Mouse (Mus musculus): Measurements from ENCODE around the gene Atxn1.
A peak's percentile ranks its signal among the peaks of the same experiment; 100 is the strongest.

The Atxn1 gene

GRCm38 (mm10) chr13:45964853-45965593, at the start of gene Atxn1:
TSS of gene Atxn1 (minus strand) at chr13:45965008.
- DNase-seq (ENCODE audit: low spot score in 2 of 2): peak; percentile 89

- no peak for DNase-seq (ENCODE audit: low spot score in 2 of 2)
Observed at GRCm38 (mm10) chr13:46011232-46011631, 46.4 kb upstream of the Atxn1 start.

GRCm38 (mm10) chr13:46010075-46010474, 45.3 kb upstream of the Atxn1 start:
- DNase-seq (ENCODE audit: low spot score in 2 of 2): no peak

GRCm38 (mm10) chr13:46008831-46009666, 44.2 kb upstream of the Atxn1 start:
- no peak for DNase-seq (ENCODE audit: low spot score in 2 of 2)

GRCm38 (mm10) chr13:46006211-46007102, 41.6 kb upstream of the Atxn1 start:
- peak; percentile 47 to 52 for DNase-seq (ENCODE audit: low spot score in 2 of 2)

- no peak for DNase-seq (ENCODE audit: low spot score in 2 of 2)
Observed at GRCm38 (mm10) chr13:46005656-46006055, 40.8 kb upstream of the Atxn1 start.

- DNase-seq (ENCODE audit: low spot score in 2 of 2): no peak
Observed at GRCm38 (mm10) chr13:46001356-46001755, 36.5 kb upstream of the Atxn1 start.

- no peak for DNase-seq (ENCODE audit: low spot score in 2 of 2)
Observed at GRCm38 (mm10) chr13:45992953-45993352, 28.1 kb upstream of the Atxn1 start.

GRCm38 (mm10) chr13:45990486-45990885, 25.7 kb upstream of the Atxn1 start:
- no peak for DNase-seq (ENCODE audit: low spot score in 2 of 2)

GRCm38 (mm10) chr13:45979246-45979645, 14.4 kb upstream of the Atxn1 start:
- DNase-seq (ENCODE audit: low spot score in 2 of 2): no peak

GRCm38 (mm10) chr13:45976894-45977293, 12.1 kb upstream of the Atxn1 start:
- DNase-seq (ENCODE audit: low spot score in 2 of 2): peak; percentile 27 to 51

- peak in 1 of 2 experiments; percentile 13 for DNase-seq (ENCODE audit: low spot score in 2 of 2)
Observed at GRCm38 (mm10) chr13:45974651-45975050, 9.8 kb upstream of the Atxn1 start.

- DNase-seq (ENCODE audit: low spot score in 2 of 2): no peak
Observed at GRCm38 (mm10) chr13:45973972-45974490, 9.2 kb upstream of the Atxn1 start.

GRCm38 (mm10) chr13:45970920-45971536, 6.2 kb upstream of the Atxn1 start:
- DNase-seq (ENCODE audit: low spot score in 2 of 2): peak; percentile 47 to 74

- DNase-seq (ENCODE audit: low spot score in 2 of 2): no peak
Observed at GRCm38 (mm10) chr13:45968206-45968605, 3.4 kb upstream of the Atxn1 start.

GRCm38 (mm10) chr13:45967371-45967770, 2.6 kb upstream of the Atxn1 start:
- DNase-seq (ENCODE audit: low spot score in 2 of 2): no peak

GRCm38 (mm10) chr13:45966586-45966985, 1.8 kb upstream of the Atxn1 start:
- peak; percentile 45 to 51 for DNase-seq (ENCODE audit: low spot score in 2 of 2)

GRCm38 (mm10) chr13:45965594-45966432, 1.0 kb upstream of the Atxn1 start:
- peak; percentile 32 to 35 for DNase-seq (ENCODE audit: low spot score in 2 of 2)

- peak in 1 of 2 experiments; percentile 52 for DNase-seq (ENCODE audit: low spot score in 2 of 2)
Observed at GRCm38 (mm10) chr13:45964331-45964852, 416 bp downstream of the Atxn1 start.
